ENCODE assay signal across 8 mouse cellular contexts in genomic region chr17:25610151-25610550, GRCm38 (mm10). TPM values are rescaled to one million over a fixed set of nuclear protein-coding genes. Genes with fewer than 3 reads are reported as not detected.
A peak's percentile ranks its signal among the peaks of the same experiment; 100 is the strongest.
DNase-seq lines count a peak whose midpoint lies in the region; ATAC-seq lines count a peak whose summit lies in the region.

No protein-coding gene starts in this region.

- no peaks in the 10 kb centered on the region for H3K36me3 ChIP-seq in heart, embryonic 11.5 days (ENCODE audit: control insufficient read depth, insufficient read depth, low read length)
- H3K36me3 ChIP-seq in midbrain, embryonic 14.5 days (ENCODE audit: control insufficient read depth, insufficient read depth, low read length): peaks cover 12% of the 10 kb centered on the region; the same call in 1 of the 2 replicates

- peaks cover 34% of the 10 kb centered on the region for H3K4me1 ChIP-seq in heart, embryonic 11.5 days (ENCODE audit: control insufficient read depth, insufficient read depth, low read length)
- H3K4me1 ChIP-seq in midbrain, embryonic 14.5 days (ENCODE audit: control insufficient read depth, insufficient read depth, low read length): peaks cover 19% of the 10 kb centered on the region

- H3K9ac ChIP-seq in heart, embryonic 11.5 days (ENCODE audit: low read depth, low read length): no peak overlapping the region
- no peak overlapping the region for H3K9ac ChIP-seq in midbrain, embryonic 14.5 days (replicated peaks; ENCODE audit: low read length)

- H3K27me3 ChIP-seq in heart, embryonic 11.5 days (ENCODE audit: control insufficient read depth, insufficient read depth, low read length): no peaks in the 10 kb centered on the region
- H3K27me3 ChIP-seq in midbrain, embryonic 14.5 days (ENCODE audit: control insufficient read depth, insufficient read depth, low read length): no peaks in the 10 kb centered on the region

- intact Hi-C loops in heart, postnatal 25 days (cut with DNase I): no loop called here
- intact Hi-C loops in heart, postnatal 10 days (cut with DNase I): no loop called here

- H3K4me3 ChIP-seq in heart, embryonic 11.5 days (ENCODE audit: low read depth, low read length): no peak overlapping the region
- no peak overlapping the region for H3K4me3 ChIP-seq in midbrain, embryonic 14.5 days (replicated peaks; ENCODE audit: low read depth, low read length)

- no peaks in the 10 kb centered on the region for H3K9me3 ChIP-seq in heart, embryonic 11.5 days (replicated peaks; ENCODE audit: control insufficient read depth, low read length)
- no peaks in the 10 kb centered on the region for H3K9me3 ChIP-seq in midbrain, embryonic 14.5 days (ENCODE audit: control insufficient read depth, low read length)

- peak overlapping the region; percentile 34 for H3K4me2 ChIP-seq in heart, embryonic 11.5 days
- no peak overlapping the region for H3K4me2 ChIP-seq in midbrain, embryonic 14.5 days (ENCODE audit: low read length)

- WGBS in heart, embryonic 11.5 days (ENCODE audit: insufficient replicate concordance): 30% methylated on average over 9 of the region's 9 CpGs
- WGBS in midbrain, embryonic 14.5 days: 62% methylated on average over 9 of the region's 9 CpGs

- DNase-seq in heart, postnatal 25 days (ENCODE audit: low spot score): no peak
- peak; percentile 66 for DNase-seq in testis, postnatal 10 days (ENCODE audit: low spot score)
- no peak for DNase-seq in testis, postnatal 14 days (ENCODE audit: low spot score)
- DNase-seq in heart, postnatal 10 days: peak; percentile 58 to 67
- DNase-seq in midbrain, embryonic 14.5 days: peak; percentile 81
- no peak for DNase-seq in B cell, adult 2 months
- no peak for DNase-seq in c-Kit-positive CD71-positive TER-119-positive erythroid progenitor cells, embryonic 14.5 days (ENCODE audit: low spot score)

- ATAC-seq in heart, embryonic 11.5 days (replicated peaks; ENCODE audit: insufficient number of reproducible peaks, low FRiP score, low TSS enrichment): peak; percentile 31; the same call in 1 of the 2 replicates
- ATAC-seq in midbrain, embryonic 14.5 days (ENCODE audit: low FRiP score, low TSS enrichment): 0 out of 2 replicates have a peak, but pooled peaks have one; percentile 27

- peak overlapping the region; percentile 62 for H3K27ac ChIP-seq in heart, embryonic 11.5 days (ENCODE audit: low read depth, low read length)
- H3K27ac ChIP-seq in midbrain, embryonic 14.5 days (replicated peaks; ENCODE audit: low read depth, low read length): peak overlapping the region; percentile 37; the same call in 1 of the 2 replicates

RNA-seq across cellular contexts. Expression of gene Lmf1, which starts 31.3 kb away (rescaled TPM):
- polyA plus RNA-seq in heart, embryonic 11.5 days (2014; fragmentation: Nextera tagmentation; extraction: Ambion mirVana): 32.8 and 34.9 TPM in 2 replicates
- 10 to 100 TPM; 31.7 to 34.3 TPM for total RNA-seq in heart, postnatal 25 days (2021)
- total RNA-seq in heart, postnatal 10 days (2021): 10 to 100 TPM; 25.4 to 27.0 TPM
- polyA plus RNA-seq in midbrain, embryonic 14.5 days (2014; fragmentation: Nextera tagmentation; extraction: Ambion mirVana): 19.5 and 20.8 TPM in 2 replicates

RNA-seq across cellular contexts. Expression of gene Sox8, which starts 39.7 kb away (rescaled TPM):
- 2.0 and 2.9 TPM in 2 replicates for polyA plus RNA-seq in heart, embryonic 11.5 days (2014; fragmentation: Nextera tagmentation; extraction: Ambion mirVana)
- total RNA-seq in heart, postnatal 25 days (2021): under 1 TPM; 0.25 to 0.75 TPM
- under 1 TPM; 0.72 to 0.93 TPM for total RNA-seq in heart, postnatal 10 days (2021)
- 8.0 and 13.5 TPM in 2 replicates for polyA plus RNA-seq in midbrain, embryonic 14.5 days (2014; fragmentation: Nextera tagmentation; extraction: Ambion mirVana)

Comparison
In these comparisons a context has a peak if more than half of its experiments do, and no peak if none do; other contexts are left out.
1. DNase-seq: peak in testis, postnatal 10 days (single experiment), heart, postnatal 10 days (2 of 2) and midbrain, embryonic 14.5 days (single experiment); none in heart, postnatal 25 days (single experiment), testis, postnatal 14 days (single experiment), B cell, adult 2 months (0 of 2) and c-Kit-positive CD71-positive TER-119-positive erythroid progenitor cells, embryonic 14.5 days (single experiment).